Mouse (Mus musculus) neural tube, embryonic 12.5 days (tissue): ENCODE measurements around the gene Gm13289. TPM values are rescaled to one million over a fixed set of nuclear protein-coding genes. Genes with fewer than 3 reads are reported as not detected.
"Not testable (repeated sequence)": the region's sequence is repeated elsewhere in the genome, so short reads cannot be mapped to it uniquely, and the experiment has no call there.

Source experiments
- ATAC-seq: fragments of 200-750 bp; cut with Nextera tagmentation; 2 replicates; pipeline ENCODE4 v1.8.0; 2017; ENCODE audit warnings: low read depth, mild to moderate bottlenecking, moderate TSS enrichment, moderate library complexity; ENCODE audit not compliant: low FRiP score
- H3K27ac ChIP-seq: fragments of 300-500 bp; sonication (generic); 2 replicates; pipeline ENCODE4 v1.5.1; 2016
- H3K27me3 ChIP-seq: fragments of 300-500 bp; sonication (generic); replicated peaks from 2 replicates; pipeline ENCODE4 v1.6.1; 2016; ENCODE audit warnings: mild to moderate bottlenecking
- H3K36me3 ChIP-seq: fragments of 300-500 bp; sonication (generic); 2 replicates; pipeline ENCODE4 v1.6.1; 2016; ENCODE audit warnings: mild to moderate bottlenecking
- H3K4me1 ChIP-seq: fragments of 300-500 bp; sonication (generic); 2 replicates; pipeline ENCODE4 v1.6.1; 2016
- H3K4me2 ChIP-seq: fragments of 300-500 bp; sonication (generic); replicated peaks from 2 replicates; pipeline ENCODE4 v1.6.1; 2016; ENCODE audit warnings: mild to moderate bottlenecking
- H3K4me3 ChIP-seq: fragments of 300-500 bp; sonication (generic); 2 replicates; pipeline ENCODE4 v1.5.1; 2016
- H3K9ac ChIP-seq: fragments of 300-500 bp; sonication (generic); 2 replicates; pipeline ENCODE4 v1.6.1; 2016; ENCODE audit warnings: mild to moderate bottlenecking
- H3K9me3 ChIP-seq: fragments of 300-500 bp; sonication (generic); 2 replicates; pipeline ENCODE4 v1.6.1; 2016; ENCODE audit warnings: mild to moderate bottlenecking
- WGBS: fragments of 180-500 bp; shearing (Covaris S2); methylation state at CpG from one replicate; pipeline ENCODE4 v1.1.7; 2016; 5-methylcytosine and 5-hydroxymethylcytosine counted together
- polyA plus RNA-seq: library from polyadenylated mRNA; unstranded; fragments of >200 nt; fragmentation: Nextera tagmentation; extraction: Ambion mirVana; gene quantifications from 2 replicates; pipeline ENCODE4 v1.2.1, GENCODE M21; 2016

The Gm13289 gene
- polyA plus RNA-seq, 1 experiment from 2014 or later = not detected

- H3K27ac ChIP-seq, H3K27me3 ChIP-seq, H3K4me1 ChIP-seq, H3K36me3 ChIP-seq, H3K9me3 ChIP-seq, H3K9ac ChIP-seq, ATAC-seq: not testable (repeated sequence)
- WGBS = 24% methylated on average over 11 of the region's 14 CpGs
- H3K4me3 ChIP-seq = peak within 1 kb of the TSS; percentile 27
- H3K4me2 ChIP-seq = peak within 1 kb of the TSS; percentile 59
Measured at GRCm38 (mm10) chr4:88759610-88760268, 17.0 kb upstream of the Gm13289 start, which contains the start of gene Gm13283. Gm13283 (plus strand) TSS chr4:88760119.

- H3K4me3 ChIP-seq = peak overlapping the region; percentile 27
- H3K4me2 ChIP-seq = peak overlapping the region; percentile 59
- not testable (repeated sequence) for H3K4me1 ChIP-seq, H3K27ac ChIP-seq, H3K27me3 ChIP-seq, H3K9me3 ChIP-seq, H3K36me3 ChIP-seq, H3K9ac ChIP-seq, ATAC-seq
- 0% methylated on average over 24 of the region's 28 CpGs for WGBS
Measured at GRCm38 (mm10) chr4:88760431-88760830, 16.3 kb upstream of the Gm13289 start.

- ATAC-seq, H3K27ac ChIP-seq, H3K4me1 ChIP-seq, H3K27me3 ChIP-seq, H3K4me2 ChIP-seq, H3K9ac ChIP-seq, H3K9me3 ChIP-seq, H3K4me3 ChIP-seq, H3K36me3 ChIP-seq: not testable (repeated sequence)
- 82% methylated on average over 6 of the region's 8 CpGs for WGBS
Measured at GRCm38 (mm10) chr4:88761776-88762175, 14.9 kb upstream of the Gm13289 start.

- H3K4me3 ChIP-seq, ATAC-seq, H3K27me3 ChIP-seq, H3K9ac ChIP-seq, H3K9me3 ChIP-seq, H3K27ac ChIP-seq, H3K36me3 ChIP-seq, H3K4me2 ChIP-seq, H3K4me1 ChIP-seq: not testable (repeated sequence)
- WGBS = 63% methylated on average over 9 of the region's 9 CpGs
Measured at GRCm38 (mm10) chr4:88762341-88762740, 14.4 kb upstream of the Gm13289 start.

GRCm38 (mm10) chr4:88763384-88764018 is 13.2 kb upstream of the Gm13289 start:
- 4% methylated on average over 31 of the region's 42 CpGs for WGBS
- H3K36me3 ChIP-seq, H3K27me3 ChIP-seq, H3K9ac ChIP-seq, H3K27ac ChIP-seq, ATAC-seq, H3K4me1 ChIP-seq, H3K9me3 ChIP-seq: not testable (repeated sequence)
- Histone ChIP-seq H3K4me3 (peak overlapping the region; percentile 27), H3K4me2 (peak overlapping the region; percentile 57)

- not testable (repeated sequence) for H3K27ac ChIP-seq, H3K27me3 ChIP-seq, H3K4me2 ChIP-seq, H3K9me3 ChIP-seq, H3K4me1 ChIP-seq, ATAC-seq, H3K9ac ChIP-seq, H3K4me3 ChIP-seq, H3K36me3 ChIP-seq
- WGBS = no CpG with 5 or more reads among the region's 32 CpGs
Measured at GRCm38 (mm10) chr4:88773534-88773933, 3.2 kb upstream of the Gm13289 start, which contains the start of gene Gm13290. Gm13290 (plus strand) TSS chr4:88773834.

GRCm38 (mm10) chr4:88779550-88779949 is 2.8 kb downstream of the Gm13289 start, which contains the start of gene Gm13272:
Gm13272 (plus strand) TSS chr4:88779850.
- H3K36me3 ChIP-seq, H3K9ac ChIP-seq, H3K4me3 ChIP-seq, H3K27ac ChIP-seq, ATAC-seq, H3K9me3 ChIP-seq, H3K4me1 ChIP-seq, H3K4me2 ChIP-seq, H3K27me3 ChIP-seq: not testable (repeated sequence)
- WGBS = no CpG with 5 or more reads among the region's 29 CpGs

GRCm38 (mm10) chr4:88780320-88780719 is 3.6 kb downstream of the Gm13289 start:
- H3K4me3 ChIP-seq, H3K27ac ChIP-seq, H3K9me3 ChIP-seq, ATAC-seq, H3K36me3 ChIP-seq, H3K4me2 ChIP-seq, H3K9ac ChIP-seq, H3K27me3 ChIP-seq, H3K4me1 ChIP-seq: not testable (repeated sequence)
- 52% methylated on average over 16 of the region's 18 CpGs for WGBS

GRCm38 (mm10) chr4:88781831-88782230 is 5.1 kb downstream of the Gm13289 start, which contains the start of gene Ifnz:
Ifnz (plus strand) TSS chr4:88782131.
- not testable (repeated sequence) for H3K9me3 ChIP-seq, ATAC-seq, H3K9ac ChIP-seq, H3K27me3 ChIP-seq, H3K36me3 ChIP-seq, H3K27ac ChIP-seq, H3K4me3 ChIP-seq, H3K4me1 ChIP-seq
- 20% methylated on average over 5 of the region's 7 CpGs for WGBS
- peak within 1 kb of the TSS; percentile 44 for H3K4me2 ChIP-seq

GRCm38 (mm10) chr4:88782335-88782734 is 5.6 kb downstream of the Gm13289 start:
- H3K36me3 ChIP-seq, H3K4me3 ChIP-seq, H3K9ac ChIP-seq, H3K9me3 ChIP-seq, ATAC-seq, H3K27me3 ChIP-seq, H3K27ac ChIP-seq, H3K4me1 ChIP-seq: not testable (repeated sequence)
- WGBS = under 1% methylated on average over 17 of the region's 31 CpGs
- H3K4me2 ChIP-seq = peak overlapping the region; percentile 44

GRCm38 (mm10) chr4:88785409-88785808 is 8.7 kb downstream of the Gm13289 start, which contains the start of gene Gm13276:
Gm13276 (plus strand) TSS chr4:88785709.
- not testable (repeated sequence) for H3K27ac ChIP-seq, H3K4me2 ChIP-seq, H3K4me1 ChIP-seq, H3K9ac ChIP-seq, H3K27me3 ChIP-seq, H3K9me3 ChIP-seq, ATAC-seq, H3K4me3 ChIP-seq, H3K36me3 ChIP-seq
- WGBS = no CpG with 5 or more reads among the region's 27 CpGs

GRCm38 (mm10) chr4:88788402-88788801 is 11.7 kb downstream of the Gm13289 start, which contains the start of gene Gm13277:
Gm13277 (plus strand) TSS chr4:88788632.
- H3K27ac ChIP-seq, H3K4me2 ChIP-seq, H3K4me3 ChIP-seq, ATAC-seq, H3K27me3 ChIP-seq, H3K9ac ChIP-seq, H3K9me3 ChIP-seq, H3K4me1 ChIP-seq, H3K36me3 ChIP-seq: not testable (repeated sequence)
- 0% methylated on average over 4 of the region's 28 CpGs for WGBS

GRCm38 (mm10) chr4:88791250-88791649 is 14.5 kb downstream of the Gm13289 start, which contains the start of gene Gm13278:
Gm13278 (plus strand) TSS chr4:88791550.
- H3K27ac ChIP-seq, ATAC-seq, H3K36me3 ChIP-seq, H3K27me3 ChIP-seq, H3K4me1 ChIP-seq, H3K9ac ChIP-seq, H3K4me3 ChIP-seq, H3K4me2 ChIP-seq, H3K9me3 ChIP-seq: not testable (repeated sequence)
- no CpG with 5 or more reads among the region's 28 CpGs for WGBS
